Mouse (Mus musculus): ENCODE measurements around the gene Yif1a. TPM values are rescaled to one million over a fixed set of nuclear protein-coding genes. Genes with fewer than 3 reads are reported as not detected.
A peak's percentile ranks its signal among the peaks of the same experiment; 100 is the strongest.

Yif1a gene
- 10 to 100 TPM; 37.4 to 44.7 (median 39.8) TPM for total RNA-seq (2022)

DNA sequence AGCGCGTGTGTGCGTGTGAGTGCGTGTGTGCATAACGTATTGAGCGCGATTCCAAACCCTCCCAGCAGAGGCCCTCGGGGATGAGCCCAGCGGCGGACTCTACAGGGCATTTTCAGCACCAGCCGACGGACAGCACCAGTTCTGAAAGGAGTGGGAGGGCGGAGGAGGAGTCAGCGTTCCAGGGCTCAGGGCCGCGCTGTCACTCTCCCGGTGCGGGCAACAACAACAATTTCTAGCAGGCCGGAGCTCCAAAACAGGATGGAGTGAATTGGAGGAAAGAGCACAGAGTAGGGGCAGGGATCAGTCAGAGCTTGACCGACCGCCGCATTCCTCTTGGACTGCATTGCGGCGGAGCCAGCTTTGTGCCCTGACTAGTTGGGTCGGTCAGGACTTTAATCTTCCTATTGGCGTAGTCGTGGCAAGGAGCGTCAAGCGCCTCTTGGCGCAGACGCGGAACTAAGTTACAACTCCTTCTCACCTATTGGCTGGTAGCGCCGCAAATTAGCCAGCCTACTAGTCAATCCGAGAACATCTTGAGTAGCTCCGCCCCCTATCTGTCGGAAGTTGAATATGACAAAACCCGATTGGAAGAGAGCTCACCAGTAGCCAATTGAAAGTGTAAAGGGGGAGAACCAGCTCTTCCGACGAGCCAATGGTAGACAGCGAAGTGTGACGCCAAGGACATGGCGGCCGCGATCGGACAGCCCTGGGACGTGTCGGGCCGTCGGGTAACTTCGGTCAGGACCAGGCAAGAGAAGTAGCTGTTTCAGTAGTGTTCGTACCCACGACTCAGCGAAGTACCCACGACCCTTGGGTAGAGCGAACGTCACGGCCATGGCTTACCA, at the start of gene Yif1a:
Gene Yif1a, plus strand, starts transcription at position 655 of the 845 bp plus-strand sequence.
- peak; percentile 88 to 91 for DNase-seq (ENCODE audit: low spot score in 2 of 2)

DNA sequence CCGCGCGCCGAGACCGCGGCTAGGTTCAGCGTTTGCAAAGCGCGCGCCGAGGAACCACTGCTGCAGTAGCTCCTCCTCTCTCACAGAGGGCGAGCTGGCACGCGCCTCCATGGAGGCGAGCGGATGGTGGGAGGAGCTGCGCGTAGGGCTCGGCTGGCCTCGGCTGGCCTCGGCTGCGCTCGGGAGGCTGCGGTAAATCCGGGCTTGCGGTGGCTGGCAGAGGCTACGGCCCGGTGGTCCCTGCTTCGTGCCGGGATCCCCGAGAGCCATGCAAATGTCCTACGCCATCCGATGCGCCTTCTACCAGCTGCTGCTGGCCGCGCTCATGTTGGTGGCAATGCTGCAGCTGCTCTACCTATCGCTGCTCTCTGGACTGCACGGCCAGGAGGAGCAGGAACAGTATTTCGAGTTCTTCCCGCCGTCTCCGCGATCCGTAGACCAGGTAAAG, 49.6 kb upstream of the Yif1a start, which contains the start of the genes B4gat1 and AC124502.3:
Gene B4gat1, plus strand, starts transcription at position 118 of the 448 bp plus-strand sequence.
Gene AC124502.3, plus strand, starts transcription at position 183 of the 448 bp plus-strand sequence.
- peak; percentile 74 to 84 for DNase-seq (ENCODE audit: low spot score in 2 of 2)

DNA sequence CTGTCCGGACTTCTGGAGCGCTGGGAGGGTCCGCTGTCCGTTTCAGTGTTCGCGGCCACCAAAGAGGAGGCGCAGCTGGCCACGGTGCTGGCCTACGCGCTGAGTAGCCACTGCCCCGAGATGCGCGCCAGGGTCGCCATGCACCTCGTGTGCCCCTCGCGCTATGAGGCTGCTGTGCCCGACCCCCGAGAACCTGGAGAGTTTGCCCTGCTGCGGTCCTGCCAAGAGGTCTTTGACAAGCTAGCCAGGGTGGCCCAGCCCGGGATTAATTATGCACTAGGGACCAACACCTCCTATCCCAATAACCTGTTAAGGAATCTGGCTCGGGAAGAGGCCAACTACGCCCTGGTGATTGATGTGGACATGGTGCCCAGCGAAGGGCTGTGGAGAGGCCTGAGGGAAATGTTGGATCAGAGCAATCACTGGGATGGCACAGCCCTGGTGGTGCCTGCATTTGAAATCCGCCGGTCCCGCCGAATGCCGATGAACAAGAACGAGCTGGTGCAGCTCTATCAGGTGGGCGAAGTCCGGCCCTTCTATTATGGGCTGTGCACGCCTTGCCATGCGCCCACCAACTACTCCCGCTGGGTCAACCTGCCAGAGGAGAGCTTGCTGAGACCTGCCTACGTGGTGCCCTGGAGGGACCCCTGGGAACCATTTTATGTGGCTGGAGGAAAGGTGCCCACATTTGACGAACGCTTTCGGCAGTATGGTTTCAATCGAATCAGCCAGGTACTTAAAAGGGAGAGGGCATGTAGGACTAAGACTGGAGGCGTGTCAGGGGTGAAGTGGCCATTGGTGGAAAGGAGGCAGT, 48.8 kb upstream of the Yif1a start:
- no peak for DNase-seq (ENCODE audit: low spot score in 2 of 2)

DNA sequence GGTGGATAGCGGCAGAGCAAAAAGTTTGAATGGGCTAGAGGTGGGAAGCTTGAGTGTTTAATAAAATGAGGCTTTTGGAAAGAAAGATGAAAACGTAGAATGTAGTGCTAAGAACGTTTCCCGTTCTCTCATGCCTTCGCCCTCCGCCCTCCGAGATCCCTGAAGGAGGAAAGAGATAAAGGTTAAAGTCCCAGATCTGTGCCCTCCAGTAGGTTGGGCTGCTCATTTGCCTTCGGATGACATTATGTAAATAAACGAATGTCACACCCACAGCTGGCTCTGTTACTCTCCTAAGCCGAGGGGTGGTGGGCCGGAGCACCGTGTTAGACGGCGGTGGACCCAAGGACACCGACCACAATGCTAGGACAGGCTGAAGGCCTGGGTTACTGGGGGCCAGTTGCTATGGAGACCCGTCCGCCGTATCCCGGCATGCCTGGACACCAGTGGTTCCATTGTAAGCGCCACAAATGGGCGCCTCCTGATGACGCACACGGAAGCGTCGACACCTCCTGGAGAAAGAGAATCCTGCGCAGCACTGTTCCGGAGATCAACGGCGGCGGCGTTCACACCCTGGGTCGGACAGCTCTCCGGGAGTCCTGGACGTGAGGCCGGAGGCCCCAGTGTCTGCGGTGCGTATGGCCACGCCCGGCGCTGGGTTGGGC, 47.3 kb upstream of the Yif1a start, which contains the start of gene Brms1:
Gene Brms1, plus strand, starts transcription at position 493 of the 662 bp plus-strand sequence.
- peak; percentile 78 to 79 for DNase-seq (ENCODE audit: low spot score in 2 of 2)

DNA sequence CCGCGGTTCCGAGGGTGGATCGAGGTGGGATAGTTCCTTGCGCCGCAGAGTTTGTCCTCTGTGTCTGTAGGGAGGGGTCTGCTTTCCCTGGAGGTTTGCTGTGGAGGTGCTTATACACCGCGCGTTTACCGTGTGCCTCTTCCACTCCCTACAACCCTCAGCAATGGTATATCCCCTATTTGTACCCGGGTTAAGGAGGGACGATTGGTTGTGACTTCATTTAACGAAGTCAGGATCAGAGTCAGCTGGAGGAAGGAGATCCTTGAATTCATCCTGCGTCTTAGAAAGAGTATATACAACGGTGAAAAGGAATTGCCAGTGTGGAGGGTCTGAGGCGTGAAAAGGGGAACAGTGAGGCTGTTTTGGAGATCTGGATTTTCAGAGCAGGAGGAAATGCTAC, 46.8 kb upstream of the Yif1a start:
- DNase-seq (ENCODE audit: low spot score in 2 of 2) = no peak

DNA sequence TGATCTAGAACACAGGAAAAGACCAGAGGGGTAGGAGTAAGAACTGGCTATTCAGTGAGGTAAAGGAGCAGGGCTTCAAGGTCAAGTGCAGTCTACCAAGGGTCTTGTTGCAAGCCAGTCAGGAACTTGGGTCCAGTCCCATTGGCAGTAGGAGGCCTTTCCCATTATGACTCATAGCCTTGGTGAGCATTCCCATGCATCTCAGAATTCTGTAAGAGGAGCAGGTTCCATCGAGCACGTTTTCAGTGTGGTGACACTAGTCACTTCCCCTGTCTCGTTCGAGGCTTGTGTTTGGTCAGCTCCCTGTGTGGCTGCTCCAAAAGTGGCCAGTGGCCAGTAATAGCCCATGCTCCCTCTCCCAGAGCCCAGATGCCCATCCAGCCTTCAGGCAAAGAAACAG, 42.8 kb upstream of the Yif1a start:
- DNase-seq (ENCODE audit: low spot score in 2 of 2) = no peak

DNA sequence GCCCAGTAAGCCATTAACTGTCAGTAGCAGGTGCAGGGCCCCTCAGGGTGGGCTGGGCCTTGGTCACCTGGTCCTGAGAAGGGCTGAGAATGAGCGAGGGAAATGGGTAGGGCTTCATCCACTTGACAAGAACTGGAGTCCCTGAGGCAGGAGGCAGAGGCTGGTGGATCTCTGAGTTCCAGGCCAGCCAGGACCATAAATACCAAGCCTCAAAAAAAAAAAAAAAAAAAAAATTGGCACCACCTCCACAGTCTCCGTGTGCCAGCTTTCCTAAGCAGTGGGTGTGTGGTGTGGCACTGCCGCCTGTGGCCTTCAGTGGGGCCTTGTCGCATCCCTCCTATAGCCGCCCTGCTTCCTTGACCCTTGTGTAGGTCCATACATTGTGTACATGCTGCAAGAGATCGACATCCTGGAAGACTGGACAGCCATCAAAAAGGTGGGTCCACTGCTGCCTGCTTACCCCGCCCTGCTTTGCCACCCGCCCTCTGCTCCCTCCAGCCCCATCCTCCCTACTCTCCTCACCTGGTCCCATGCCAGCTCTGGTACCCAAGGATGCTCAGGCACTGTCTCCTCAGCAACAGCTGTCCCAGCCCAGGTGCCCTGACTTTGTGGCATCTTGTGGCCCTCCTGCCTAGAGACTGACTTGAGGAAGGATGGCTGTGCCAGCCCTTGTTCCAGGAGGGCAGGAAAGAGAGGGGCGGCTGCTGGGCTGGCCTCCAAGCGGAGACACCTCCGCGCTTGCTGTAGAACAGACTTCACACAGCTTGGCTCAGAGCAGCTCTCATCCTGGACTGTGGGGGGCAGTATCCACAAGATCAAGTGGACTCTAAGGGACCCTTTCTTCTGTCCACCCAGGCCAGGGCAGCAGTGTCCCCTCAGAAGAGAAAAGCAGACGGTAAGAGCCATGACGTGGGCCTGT, 39.9 kb upstream of the Yif1a start:
- DNase-seq (ENCODE audit: low spot score in 2 of 2) = no peak

DNA sequence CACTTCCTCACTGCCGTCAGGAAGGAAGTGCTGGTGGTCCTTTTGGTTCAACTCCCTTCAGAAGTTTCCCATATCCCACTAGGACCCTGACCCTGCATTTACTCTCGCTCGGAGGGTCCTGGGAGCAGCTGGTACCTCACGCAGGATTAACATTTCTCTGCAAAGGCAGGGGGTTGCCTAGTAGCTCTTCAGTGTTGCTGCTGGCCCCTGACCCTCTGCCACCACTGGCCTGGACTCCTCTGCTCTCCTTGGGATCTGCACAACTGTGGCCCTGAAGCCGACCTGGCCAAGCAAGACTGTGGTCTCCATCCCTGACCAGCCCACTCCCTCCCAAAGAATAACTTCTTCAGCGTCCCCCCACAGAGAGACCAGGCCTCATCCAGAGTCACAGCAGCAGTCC, 39.0 kb upstream of the Yif1a start:
- DNase-seq (ENCODE audit: low spot score in 2 of 2) = no peak

DNA sequence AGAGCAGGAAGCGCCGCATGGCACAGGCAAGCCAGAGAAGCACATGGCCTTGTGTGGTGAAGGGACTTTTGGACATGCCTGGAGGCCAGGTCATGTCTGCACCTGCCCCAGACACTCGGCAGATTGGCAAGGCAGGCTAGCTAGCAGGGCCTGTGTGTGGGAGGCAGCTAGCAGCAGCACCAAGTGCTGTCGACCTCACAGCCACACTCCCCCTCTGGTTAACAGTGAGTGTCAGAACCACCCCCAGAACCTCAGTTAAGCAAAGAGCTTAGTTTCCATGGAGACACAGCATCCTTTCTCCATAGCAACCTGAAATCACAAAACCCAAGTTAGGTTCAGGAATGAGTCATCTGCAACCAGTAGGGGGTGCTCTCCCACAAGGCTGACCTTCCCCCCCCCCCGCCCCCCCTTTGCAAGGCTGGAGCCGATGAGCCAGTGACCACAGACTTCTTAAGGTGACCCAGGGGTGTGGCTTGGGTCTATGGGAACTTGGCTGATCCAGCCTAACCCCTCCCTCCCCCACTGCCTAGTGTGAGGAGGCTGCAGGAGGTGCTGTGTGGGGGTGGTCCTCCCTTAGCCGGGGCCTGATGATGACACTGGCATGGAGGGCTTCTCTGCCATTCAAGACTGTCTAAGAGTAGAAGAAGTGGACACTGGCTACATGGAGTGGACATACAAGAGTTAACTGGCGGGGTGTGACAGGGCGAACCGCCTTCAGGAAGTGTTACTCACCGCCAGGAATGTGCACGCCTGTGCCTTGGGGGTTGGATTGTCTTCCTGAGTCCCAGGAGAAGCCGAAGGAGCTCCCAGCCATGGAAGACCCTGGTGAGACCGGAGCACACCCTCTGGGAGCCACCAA, 38.1 kb upstream of the Yif1a start, which contains the start of gene Rin1:
Gene Rin1, plus strand, starts transcription at position 435 of the 859 bp plus-strand sequence.
- DNase-seq (ENCODE audit: low spot score in 2 of 2) = no peak

DNA sequence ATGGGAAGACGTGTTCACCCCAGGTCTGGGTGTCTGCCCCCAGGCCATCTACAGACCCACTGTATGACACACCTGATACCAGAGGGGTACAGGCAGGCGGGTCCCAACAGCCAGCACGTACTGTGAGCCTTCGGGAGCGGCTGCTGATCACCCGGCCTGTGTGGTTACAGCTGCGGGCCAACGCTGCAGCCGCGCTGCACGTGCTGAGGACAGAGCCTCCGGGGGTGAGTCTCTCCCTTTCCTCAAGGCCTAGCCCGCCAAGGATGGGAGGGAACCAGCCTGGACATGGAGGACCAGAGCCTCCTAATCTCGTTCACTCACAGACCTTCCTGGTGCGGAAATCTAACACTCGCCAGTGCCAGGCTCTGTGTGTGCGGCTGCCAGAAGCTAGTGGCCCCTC, 37.3 kb upstream of the Yif1a start:
- no peak for DNase-seq (ENCODE audit: low spot score in 2 of 2)

DNA sequence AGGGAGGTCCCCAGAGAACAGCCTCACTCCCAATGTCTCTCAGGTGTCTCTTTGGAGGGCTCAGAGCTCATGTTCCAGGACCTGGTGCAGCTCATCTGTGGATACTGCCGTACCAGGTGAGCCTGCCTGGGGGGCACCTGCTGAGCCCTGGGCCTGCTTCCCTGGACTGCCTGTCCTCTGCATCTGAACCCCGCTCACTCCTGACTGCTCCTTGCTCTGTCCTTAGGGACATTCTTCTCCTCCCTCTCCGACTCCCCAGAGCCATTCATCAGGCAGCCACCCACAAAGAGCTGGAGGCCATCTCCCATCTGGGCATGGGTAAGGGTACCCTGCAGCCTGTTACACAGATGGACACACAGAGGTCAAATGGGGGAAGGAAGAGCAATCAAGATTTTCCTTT, 36.8 kb upstream of the Yif1a start:
- DNase-seq (ENCODE audit: low spot score in 2 of 2) = no peak

DNA sequence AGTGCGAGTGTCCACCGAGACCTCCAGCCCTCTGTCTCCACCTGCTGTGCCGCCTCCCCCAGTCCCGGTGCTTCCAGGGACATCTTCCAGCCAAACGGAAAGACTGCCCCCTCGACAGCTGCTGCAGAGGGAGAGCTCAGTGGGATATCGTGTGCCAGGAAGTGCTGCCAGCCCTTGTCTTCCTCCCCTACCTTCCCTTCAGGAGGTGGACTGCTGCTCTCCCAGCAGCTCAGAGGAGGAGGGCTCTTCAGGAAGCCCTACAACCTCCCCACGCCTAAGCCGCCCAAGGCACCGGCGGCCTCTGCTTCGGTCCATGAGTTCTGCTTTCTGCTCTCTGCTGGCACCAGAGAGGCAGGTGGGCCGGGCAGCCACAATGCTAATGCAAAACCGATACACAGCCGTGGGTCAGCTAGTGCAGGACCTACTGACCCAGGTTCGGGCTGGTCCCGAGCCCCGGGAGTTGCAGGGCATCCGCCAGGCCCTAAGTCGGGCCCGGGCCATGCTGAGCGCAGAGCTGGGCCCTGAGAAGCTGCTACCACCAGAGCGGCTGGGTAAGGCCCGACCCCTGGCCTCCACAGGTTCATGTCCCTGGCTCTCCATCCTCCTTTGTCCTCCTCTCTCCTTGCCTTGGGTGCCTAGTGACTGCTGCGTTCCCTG, 36.0 kb upstream of the Yif1a start:
- DNase-seq (ENCODE audit: low spot score in 2 of 2) = no peak

DNA sequence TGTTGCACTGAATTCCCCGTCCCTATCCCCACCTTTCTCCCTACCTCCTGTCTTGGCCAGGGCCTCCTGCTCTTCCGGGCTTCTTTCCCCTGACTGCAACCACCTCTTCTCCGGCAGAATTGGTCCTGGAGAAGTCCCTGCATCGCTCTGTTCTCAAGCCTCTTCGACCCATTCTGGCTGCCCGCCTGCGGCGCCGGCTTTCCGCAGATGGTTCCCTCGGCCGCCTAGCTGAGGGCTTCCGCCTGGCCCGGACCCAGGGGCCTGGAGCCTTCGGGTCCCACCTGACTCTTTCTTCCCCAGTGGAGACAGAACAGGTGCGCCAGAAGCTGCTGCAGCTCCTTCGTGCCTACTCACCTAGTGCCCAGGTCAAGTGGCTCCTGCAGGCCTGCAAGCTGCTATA, 35.5 kb upstream of the Yif1a start:
- no peak for DNase-seq (ENCODE audit: low spot score in 2 of 2)

DNA sequence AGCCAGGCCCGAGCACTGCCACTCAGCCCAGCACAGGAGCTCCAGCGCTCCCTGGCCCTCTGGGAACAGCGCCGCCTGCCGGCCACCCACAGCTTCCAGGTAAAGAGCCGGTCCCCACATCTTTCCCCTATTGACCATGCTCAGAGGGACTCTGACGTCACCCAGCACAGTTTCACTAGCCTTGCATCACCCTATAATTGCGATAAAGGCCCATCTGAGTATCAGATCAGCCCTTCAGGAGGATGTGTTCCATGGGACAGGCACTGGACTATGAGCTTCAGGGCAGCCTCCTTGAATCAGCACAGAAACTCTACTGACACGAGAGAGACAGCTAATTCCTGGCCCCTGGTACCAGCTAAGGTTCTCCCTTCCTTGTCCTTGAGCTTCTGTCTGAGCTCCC, 34.4 kb upstream of the Yif1a start:
- DNase-seq (ENCODE audit: low spot score in 2 of 2) = no peak

DNA sequence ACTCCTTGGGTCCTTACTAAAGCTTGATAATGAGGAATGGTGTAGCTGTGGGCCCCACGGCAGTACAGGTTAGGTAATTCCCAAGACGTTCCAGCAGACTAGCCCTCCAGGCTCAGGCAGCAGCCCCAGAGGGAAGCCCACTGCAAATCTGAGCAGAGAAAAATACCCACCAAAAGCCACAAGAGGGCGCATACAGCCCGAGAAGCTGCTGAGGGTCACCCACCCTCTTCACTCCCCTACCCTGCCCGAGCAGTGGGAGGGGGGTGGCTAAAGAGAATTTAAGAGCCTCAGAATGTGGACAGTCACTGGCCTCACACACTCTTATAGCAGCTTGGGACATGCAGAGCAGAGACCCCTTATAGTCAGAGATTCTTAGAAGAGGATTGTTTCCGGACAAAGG, 32.1 kb upstream of the Yif1a start:
- no peak for DNase-seq (ENCODE audit: low spot score in 2 of 2)

DNA sequence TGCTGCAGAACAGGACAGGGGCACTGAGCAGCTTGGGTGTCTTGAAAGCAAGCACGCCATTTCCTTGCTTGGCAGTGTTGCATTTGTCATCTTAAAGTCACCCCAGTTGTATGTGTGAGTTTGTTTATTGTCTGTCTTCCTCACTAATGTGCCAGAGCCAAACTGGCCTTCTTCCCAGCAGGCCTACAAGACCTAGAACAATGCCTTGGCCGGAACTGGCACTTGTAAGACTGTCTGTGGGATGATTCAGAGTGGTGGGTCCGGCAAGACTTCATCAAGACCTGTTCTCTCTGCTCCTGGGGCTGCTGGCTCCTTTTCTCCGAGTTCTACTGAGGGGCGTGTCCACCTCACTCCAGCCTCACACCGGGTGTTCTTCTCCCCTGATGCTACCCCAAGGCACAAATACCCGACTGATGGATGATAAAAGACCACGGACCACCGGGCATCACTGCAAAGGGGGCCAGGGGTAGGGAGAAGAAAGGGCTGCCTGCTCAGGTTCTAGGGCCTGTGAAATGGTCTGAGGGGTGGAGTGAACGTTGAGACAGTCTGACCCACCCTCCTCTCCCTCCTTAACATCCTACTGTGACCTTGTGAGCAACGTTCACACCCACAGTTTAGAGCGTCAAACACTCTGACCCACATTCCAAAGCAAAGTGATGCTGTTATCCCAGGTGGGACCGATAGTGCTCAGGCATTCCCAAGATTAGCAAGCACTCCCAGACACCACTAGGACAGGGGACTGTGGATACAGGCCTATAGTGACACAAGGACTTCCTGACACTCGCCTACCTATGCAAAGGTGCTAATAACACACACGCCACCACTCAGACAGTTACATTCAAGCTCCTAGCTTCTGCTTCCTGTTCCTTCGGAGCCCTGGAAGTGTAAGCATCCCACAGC, 30.2 kb upstream of the Yif1a start:
- no peak for DNase-seq (ENCODE audit: low spot score in 2 of 2)

DNA sequence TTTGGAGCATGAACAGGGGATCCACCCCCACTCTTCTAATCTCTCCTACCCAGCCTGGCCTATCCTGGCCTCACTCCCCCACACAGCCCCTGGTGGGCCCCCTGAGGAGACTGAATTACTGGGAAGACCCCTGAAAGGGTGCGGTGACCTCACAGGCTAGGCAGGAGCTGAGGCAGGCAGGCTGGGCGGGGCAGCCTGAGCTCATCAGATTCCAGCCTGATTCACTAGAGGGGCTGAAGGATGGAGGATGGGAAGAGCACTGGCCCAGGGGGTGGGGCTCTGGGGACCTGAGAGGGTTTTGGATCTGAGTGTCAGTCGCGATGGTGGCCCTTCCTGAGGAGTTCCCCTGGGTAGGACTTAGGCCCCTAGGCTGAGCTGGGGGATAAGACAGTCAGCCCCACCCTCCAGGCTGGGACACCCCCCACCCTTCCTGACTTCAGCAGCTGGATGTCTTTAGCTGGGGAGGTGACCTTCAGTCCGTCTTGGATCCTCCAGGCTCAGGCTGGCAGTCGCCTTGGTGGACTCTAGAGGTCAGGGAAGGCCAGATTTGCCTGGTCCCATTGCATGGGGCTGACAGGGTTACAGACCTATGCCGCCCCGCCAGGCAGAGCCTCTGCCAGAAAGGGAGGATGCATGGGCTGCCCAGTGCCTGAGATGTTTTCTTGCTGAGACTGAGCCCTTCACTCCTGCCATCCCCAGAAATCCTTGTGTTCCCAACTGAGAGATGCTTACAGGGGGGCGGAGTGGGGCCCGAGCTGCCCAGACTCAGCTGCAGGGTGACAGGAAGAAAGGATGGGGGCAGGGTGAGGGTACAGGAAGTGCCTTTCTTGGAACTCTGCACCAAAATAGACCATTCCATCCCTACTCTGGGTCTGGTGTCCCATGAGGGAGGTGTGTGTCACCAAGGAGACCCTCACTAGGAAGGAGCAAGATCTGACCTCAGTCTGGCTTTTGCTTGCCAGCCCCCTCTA, 29.3 kb upstream of the Yif1a start:
- DNase-seq (ENCODE audit: low spot score in 2 of 2) = no peak
